Mouse (Mus musculus): ENCODE data around the gene Taf10.
"Not testable (repeated sequence)": the region's sequence is repeated elsewhere in the genome, so short reads cannot be mapped to it uniquely, and the experiment has no call there.

Taf10 gene

DNA sequence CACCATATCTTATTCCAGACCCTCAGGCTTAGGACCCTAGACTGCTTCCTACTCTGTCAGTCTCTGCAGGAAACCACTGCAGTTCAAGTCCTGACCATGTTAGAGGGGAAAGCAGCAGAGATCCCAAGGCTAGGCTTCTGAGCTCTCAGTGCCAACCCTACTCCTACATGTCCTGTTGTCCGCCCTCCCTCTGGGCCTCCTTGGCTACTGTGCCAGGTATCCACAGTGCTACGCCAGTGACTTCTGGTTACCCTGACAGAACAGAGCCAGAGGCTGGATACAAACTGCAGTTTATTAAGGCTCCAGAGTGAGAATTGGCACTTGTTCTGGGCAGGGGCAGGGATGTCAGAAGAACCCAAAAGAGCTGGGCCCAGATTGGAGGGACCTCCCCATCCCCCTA lies 8.6 kb upstream of the Taf10 start:
- no peak for DNase-seq

DNA sequence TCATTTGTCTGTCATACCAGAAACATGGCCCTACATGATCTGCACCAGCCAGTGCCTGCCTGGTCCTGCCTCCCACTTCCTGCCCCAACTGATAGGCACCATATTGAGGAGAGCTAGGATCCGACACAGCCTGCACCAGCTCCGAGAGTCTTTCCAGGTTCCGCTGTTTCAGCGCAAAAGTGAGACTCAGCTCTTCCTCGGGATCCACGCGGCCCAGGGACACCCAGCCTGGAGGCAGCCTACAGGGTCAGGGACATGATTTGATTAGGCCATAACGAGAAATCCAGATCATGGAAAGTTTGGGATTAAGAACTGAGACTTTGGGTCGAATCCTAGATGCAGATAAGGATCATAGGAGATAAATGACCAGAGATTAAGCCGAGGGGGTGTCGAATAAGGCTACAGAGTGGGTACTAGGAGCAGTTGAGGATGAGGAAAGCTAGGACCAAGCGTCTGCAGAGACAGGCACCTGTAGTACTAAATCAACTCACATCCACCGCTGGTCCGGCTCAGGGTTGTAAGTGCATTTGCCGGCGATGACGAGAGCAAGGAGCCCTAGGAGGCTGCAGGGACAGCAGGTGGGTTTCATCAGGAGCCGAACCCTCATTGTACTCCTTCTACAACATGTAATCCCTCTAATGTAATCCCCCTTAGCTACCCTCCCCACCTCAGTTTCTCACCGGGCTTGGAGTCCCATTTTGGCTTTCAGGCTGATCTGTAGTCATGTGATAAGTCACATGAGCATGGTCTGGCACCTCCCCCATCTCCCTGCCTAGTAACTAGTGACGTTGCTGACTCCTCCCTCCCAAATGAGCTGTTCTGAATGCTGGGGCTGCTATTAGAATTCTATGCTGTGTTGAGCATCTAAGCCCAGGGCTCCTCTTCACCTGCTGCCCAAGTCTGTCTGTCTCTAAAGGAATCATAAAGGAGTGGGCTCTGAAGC lies 7.6 kb upstream of the Taf10 start, which contains the start of gene Tpp1:
Tpp1 (minus strand) TSS at position 745 of the 943 bp plus-strand sequence.
- DNase-seq, result peak; percentile 94 to 95

DNA sequence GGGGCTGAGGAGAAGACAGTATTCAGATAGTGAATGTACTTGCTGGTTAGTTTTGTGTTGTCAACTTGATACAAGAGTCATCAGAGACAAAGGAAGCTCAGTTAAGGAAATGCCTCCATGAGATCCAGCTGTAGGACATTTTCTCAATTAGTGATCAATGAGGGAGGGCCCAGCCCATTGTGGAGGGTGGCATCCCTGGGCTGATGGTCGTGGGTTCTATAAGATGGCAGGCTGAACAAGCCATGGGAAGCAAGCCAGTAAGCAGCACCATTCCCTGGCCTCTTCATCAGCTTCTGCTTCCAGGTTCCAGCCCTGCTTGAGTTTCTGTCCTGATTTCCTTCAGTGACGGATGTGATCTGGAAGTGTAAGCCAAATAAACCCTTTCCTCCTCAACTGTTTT lies 3.6 kb upstream of the Taf10 start:
- no peak for DNase-seq

DNA sequence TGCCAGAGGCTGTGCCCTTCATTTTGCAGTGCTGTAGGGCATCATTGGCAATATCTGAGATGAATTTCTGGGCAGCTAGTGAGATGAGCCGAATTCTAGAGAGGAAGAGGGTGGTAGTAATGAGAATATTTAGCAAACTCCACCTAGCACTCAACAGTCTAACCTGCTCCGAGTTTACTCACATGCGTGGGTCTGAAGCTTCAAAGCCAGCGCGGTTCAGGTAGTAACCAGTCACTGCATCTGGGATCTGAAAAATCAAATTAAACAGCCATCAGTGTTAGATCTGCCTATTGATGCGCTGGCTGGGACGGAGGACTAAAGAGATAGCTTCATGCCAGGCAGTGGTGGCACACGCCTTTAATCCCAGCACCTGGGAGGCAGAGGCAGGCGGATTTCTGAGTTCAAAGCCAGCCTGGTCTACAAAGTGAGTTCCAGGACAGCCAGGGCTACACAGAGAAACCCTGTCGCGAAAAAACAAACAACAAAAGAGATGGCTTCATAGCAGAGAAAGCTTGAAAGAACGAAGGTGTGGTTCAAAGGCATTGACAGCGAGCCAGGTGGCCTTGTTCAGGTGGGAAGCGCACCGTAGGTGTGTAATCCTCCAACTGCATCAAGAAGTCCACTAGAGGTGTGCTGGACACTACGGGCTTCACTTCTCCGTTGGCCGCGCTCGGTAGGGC lies 775 bp downstream of the Taf10 start:
- DNase-seq, result peak in 1 of 2 experiments; percentile 2

DNA sequence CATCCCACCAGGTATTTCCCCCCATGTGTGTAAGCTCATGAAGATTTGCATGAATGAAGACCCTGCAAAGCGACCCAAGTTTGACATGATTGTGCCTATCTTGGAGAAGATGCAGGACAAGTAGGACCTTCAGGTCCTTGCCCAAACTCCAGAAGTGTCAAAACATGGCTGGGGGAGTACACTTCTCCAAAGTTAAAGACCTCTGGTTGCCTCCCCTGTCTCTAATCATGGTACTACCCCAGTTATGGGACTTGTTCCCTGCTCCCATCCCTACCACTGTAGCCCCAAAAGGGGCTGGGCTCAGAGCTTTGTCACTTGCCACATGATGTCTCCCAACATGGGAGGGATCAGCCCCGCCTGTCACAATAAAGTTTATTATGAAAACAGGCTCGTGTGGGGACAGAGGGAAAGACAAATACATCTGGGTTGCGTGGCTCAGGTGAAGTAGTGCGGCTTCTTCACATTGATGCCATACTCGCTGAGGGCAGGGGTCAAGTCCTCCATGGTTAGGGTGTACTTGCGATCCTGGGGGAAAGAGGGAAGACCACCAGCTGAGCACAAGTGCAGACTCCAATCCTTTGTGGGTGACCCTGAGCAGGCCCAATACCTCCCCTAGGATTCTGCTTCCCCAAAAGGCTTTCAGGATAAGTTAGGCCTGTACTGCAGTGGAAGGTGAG lies 1.5 kb downstream of the Taf10 start:
- DNase-seq, result peak in 1 of 2 experiments; percentile 2

DNA sequence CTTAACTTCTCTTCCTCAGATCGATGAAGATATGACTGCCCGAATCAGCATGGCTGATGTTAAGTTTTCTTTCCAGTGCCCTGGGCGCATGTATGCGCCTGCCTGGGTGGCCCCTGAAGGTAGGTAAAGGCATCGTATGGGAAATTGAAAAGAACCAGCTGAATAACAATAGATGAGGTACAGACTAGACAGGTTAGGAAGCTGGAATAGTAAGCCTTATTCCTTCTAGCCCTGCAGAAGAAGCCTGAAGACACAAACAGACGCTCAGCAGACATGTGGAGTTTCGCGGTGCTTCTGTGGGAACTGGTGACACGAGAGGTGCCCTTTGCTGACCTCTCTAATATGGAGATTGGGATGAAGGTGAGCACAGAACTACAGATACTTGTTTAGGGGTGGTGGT lies 2.2 kb downstream of the Taf10 start:
- DNase-seq, result no peak

DNA sequence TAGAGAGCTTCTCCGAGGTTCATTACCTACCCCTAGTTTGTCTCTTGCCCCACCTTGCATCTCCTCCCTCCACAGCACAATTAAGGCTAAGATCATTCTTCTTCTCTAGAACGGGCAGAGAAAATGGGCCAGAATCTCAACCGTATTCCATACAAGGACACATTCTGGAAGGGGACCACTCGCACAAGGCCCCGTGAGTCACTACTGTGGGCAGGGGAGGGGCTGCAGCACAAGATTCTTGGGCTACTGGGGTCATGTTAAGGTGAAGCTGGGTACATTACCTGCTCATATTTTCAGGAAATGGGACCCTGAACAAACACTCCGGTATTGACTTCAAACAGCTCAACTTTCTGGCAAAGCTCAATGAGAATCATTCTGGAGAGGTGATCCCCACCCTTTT lies 3.3 kb downstream of the Taf10 start:
- DNase-seq, result peak; percentile 26 to 45

DNA sequence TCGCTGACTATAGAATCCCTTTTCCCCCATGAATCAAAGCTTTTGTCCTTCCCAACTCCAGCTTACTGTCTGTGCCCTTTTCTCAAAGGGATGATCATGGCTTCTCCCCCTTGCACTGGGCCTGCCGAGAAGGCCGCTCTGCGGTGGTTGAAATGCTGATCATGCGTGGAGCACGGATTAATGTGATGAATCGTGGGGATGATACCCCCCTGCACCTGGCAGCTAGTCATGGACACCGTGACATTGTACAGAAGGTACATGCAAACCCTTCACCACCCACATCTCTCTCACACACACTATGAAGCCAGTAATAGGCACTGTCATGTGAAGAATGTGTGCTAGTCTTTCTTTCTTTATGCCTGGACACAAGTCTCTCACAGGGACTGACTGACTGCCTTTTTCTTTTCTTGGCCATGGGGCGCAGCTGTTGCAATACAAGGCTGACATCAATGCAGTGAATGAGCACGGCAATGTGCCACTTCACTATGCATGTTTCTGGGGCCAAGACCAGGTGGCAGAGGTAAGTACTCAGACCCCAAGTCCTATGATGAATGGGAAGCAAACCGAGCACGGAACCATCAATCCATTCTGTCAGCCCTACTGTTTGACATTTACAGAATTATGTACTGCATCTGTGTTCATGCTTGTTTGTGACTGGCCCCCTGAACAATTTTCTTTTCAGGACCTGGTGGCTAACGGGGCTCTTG lies 3.9 kb downstream of the Taf10 start:
- DNase-seq, result peak in 1 of 2 experiments; percentile 2

DNA sequence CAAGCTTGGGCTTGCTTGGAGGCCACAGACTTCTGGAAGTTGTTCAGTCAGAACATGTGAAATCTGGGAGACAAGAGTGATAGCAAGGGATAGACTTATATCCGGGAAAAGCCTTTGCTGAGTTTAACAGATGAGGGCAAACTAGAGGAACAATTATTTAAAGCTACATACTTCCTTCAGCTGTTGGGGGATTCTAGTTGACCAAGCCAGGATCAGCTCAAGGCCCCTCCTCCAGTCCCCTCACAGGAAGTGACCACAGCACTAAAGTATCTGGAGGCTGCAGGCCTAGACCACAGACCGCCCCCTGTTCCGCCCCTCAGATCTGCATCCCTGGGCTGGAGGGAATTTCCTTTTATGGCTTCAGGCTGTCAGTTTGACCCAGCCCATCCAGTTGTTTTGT lies 5.2 kb downstream of the Taf10 start:
- DNase-seq, result peak; percentile 78 to 85

DNA sequence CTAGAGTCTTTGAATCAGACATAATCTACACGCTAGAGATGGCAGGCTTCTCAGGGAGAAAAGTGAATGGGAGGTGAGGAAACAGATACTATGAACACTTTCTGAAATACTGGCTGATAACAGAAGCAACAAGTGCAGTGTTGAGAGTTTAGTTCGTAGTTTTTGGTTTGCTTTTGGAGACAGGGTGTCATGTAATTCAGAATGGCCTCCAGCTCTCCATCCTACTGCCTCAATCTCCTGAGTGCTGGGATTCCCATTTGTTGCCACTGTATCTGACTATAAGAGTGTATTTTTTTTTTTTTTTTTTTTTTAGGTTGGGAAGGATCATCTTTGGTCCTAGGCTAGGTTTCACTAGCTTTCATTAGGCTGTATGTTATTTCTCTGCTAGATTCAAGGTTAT lies 5.9 kb downstream of the Taf10 start:
- DNase-seq, result no peak

DNA sequence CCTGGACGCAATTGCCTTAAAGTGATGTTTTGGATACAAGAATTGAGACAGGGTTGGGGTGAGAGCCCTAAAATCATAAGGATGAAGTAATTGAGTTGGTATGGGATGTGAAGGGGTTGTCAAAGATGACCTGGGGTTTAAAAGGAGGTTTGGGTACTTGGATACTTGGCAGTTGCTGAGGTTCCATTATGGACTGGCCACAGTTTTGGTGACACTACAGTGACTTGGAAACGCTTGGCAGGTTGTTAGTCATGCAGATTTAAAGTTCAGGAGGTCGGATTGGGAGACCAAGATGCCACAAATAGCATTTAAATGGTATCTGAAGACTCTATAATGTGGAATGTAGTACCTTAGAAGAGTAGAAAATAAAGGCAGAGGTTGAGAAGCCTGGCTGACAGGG lies 6.5 kb downstream of the Taf10 start:
- no peak for DNase-seq

DNA sequence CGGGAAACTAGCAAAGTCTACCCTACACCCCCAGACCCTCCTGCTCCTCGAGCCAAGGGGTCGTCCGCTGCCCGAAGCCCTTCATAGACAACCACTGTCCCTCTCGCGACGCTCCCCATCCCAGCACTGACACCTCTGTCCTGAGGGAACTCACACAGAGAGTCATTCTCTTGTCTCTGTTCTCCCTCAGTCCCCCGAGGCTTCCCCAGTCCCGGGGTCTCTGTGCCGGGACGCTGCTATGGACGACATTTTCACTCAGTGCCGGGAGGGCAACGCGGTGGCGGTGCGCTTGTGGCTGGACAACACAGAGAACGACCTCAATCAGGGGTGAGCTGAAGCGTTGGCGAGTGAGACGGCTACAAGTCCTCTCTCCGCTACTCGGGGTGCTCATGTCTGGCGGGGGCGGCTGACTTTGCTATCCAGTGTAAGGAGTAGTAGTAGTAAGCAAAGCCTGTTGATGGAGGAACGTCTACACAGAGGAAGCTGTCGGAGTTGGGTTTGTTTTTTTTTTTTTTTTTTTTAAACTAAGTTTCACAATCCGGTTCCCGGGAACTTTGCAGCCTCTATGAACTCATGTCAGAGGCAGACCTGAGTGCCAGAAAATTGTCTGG lies 7.1 kb downstream of the Taf10 start, which contains the start of gene Rrp8:
Rrp8 (minus strand) TSS at position 475 of the 611 bp plus-strand sequence.
- peak; percentile 41 to 56 for DNase-seq

DNA sequence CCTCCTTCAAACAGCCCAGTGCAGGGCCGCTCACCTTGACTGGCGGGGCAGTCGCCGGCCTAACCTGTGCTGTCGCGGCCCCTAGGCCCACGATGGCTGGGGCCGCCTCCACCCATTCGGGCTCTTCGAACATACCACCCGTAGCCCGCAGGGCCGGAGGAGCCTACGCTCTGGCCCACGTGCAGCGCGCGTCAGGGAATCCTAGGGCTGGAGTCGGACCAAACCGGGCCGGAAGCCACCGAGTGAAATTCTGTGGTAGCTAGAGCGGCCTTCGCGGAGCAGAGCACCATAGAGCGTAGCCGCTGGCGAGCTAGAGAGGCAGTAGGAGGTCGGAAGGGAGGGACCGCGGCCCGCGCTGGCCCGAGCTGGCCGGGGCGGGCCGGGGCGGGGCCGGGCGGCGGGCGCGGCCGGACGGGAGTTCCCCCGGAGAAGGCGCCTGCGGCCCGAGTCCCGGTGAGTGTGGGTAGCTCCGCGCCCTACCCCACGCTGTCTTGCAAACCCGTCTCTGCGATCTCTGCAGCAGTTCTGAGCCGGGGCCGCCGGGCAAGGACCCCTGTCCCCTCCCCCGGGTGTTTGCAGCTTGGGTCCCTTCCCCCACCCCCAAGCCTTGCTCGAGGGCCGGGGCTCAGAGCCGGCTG lies 7.8 kb downstream of the Taf10 start, which contains the start of gene Ilk:
Ilk (plus strand) TSS at position 329 of the 638 bp plus-strand sequence.
- DNase-seq, result peak; percentile 96

DNA sequence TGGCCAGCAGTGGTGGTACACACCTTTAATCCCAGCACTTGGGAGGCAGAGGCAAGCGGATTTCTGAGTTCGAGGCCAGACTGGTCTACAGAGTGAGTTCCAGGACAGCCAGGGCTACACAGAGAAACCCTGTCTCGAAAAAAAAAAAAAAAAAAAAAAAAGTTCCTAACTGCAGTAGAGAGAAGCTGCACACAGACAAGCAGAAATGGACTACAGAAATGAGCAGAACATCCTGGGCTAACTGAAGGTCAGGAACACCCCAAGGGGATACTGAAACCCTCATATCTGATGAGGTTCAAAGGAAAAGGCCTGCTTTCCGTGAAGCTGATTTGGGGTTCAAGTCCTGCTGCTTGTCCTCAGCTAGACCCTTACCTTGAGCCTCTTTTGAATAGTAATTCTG lies 8.7 kb downstream of the Taf10 start:
- not testable (repeated sequence) for DNase-seq

DNA sequence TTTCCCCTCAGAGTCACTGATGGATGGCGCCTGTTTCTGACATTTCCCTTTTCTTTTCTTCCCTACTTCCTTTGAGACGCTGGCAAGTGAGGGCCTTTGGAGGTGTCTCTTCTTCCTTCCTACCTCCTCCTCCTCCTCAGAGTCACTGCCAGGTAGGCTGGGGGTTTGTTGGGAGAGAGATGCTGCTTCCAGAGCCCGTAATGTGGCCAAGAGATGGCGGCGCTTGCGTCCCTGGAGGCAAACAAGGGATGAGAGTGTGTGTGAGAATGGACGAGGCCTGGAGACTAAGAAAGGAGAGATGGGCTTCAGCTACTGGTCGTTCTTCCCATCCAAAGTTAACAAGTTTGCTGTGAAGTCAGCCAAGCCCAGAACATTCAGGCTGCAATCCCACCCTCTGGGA lies 9.3 kb downstream of the Taf10 start:
- DNase-seq, result no peak

DNA sequence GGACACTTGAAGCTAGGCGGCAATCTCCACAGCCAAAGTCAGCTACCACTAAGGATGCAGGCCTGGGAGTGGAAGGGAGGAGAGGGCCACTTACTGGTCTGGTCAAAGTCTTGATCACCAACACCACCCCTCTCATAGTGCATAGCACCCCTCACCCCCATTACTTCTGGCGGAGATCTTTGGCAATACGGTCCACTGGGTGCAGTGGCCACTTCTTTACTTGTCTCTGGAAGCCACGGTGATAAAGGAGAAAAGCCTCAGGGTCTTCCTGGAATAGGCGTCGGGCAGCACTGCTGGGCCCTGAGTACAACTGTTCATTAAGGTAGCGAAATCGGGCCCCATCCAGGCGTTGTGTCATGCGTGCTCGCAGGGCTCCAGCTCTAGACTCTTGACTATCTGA lies 10.3 kb downstream of the Taf10 start:
- no peak for DNase-seq

DNA sequence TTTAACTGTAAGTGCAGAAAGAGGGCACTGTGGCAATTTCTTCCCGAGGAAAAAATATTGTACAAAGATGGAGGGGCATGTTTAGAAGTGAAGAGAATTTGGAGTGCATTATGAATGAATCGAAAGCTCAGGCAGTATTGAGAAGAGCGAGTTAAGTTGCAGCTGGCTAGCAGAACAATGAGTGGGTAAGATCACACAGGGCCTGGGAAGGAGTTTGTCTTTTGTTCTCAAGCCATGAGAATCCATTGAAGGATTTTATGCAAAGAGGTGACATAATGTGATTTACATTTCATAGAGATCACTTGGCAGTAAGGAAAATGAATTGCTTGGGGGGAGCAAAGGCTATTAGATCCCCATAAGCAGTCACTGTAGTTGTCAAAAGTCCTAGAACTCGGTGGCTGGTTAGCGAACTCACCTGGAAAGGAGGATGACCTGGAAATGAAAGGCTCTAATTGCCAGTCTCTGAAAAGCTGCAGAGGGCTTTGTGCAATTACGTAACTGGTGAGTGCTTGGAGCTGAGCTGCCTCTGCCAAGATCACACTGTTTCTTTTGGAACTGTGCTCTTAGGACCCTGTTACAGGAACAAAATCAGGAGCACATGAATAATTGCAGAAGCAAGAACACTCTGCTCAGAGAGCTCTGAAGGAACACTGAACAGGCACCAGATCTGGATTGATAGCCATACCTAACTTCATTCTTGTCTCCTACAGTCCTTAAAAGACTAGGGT lies 15.3 kb downstream of the Taf10 start:
- peak in 1 of 2 experiments; percentile 51 for DNase-seq

DNA sequence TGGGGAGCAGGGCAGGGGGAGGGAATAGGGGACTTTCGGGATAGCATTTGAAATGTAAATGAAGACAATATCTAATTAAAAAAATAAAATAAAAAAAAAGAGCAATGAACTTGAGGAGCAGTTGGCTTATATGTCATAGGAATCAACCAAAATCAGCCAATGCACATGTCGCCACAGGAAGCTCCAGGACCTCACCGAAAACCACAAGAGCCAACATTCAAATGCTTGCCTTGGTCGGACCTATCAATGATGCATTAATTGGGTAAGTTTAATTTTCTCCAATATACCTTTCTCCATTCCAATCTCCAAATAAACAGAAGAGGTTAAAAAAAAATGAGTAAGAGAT lies 17.2 kb downstream of the Taf10 start:
- no peak for DNase-seq

DNA sequence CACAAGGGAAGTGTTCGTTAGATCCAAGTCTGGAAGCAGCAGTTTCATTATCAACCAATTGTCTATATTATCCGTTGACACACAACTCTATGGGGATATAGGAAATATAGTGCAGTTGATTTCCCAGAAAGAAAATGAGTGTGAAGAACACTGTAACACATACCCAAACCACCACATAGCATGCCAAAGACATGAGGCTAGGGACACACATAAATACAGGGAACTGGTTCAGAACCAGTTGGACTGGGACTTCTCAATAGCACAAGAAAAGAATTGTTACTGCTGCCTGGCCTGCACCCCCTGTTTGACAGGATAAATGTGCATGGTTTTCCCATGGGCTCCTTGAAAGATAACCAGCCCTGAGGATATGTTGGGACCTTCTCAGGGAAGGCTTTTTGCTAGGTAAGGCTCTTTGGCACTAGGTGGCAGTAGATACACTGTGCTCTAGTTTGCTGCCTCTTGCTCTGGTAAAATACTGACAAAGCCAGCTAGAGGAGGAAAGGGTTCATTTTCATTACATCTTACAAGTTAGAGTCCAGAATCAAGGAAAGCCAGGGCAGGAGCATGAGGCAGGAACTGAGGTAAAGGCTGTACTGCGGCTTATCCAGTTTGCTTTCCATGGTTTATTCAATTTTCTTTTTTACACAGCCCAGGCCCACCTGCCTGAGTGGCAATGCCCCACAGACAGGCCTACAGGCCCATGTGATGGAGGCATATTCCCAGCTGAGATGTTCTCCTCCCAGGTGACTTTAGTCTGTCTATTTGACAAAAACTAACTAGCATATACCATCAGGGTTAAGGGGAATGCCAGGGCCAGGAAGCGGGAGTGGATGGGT lies 17.8 kb downstream of the Taf10 start:
- DNase-seq, result peak; percentile 38 to 59

DNA sequence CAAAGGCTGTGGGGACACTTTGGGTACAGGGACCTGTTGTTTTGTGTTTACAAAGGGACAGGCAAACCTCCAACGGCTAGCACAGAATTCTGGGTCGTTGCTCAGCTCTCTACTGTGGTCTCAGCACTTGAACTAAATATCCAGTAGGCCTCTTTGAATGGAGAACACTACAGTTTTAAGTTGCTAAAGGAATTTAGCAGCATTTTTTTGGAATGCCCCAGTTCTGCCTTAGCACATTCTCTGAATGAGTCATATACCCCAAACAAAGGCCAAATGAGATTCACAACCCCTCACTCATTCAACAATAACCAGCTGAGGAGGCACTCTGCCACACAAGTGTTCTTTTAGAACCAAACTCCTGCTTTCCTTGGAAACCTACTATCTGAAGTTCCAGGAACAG lies 22.2 kb downstream of the Taf10 start:
- DNase-seq, result no peak
